In the genomic region with DNA sequence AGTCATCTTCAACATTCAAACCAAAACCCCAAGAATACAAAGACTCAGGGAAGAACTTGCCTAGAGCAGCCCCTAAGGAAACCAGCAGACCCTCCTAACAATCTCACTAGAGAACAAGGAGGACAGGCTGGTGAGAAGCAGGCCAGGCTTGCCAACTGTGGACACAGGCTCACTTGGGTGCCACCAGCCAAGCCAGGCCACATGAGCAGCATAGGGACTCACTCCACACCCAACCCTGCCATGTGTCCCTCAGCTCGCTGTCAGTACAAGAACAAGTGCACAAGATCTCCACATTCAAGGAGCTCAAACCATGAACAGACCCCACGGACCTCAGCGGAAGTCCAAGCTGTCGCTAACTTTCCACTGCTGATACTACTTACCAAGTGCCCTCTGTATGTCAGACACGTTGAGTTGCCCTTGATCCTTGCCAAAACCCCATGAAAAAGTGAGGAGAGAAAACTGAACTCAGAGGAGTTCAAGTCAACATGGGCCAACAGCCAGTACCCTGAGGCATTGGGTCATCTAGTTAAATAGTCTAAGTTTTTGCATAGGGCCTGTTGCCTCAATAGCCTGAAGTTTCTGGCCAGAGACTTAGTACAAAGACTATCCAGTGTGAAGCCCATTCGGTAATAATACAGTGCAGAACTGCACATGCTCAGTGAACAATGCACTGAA, we compare ENCODE assay signal across 23 mouse cellular contexts.
DNase-seq lines count a peak whose midpoint lies in the region; ATAC-seq and TF ChIP-seq lines count a peak whose summit lies in the region.
"Had no signal": no experiment of that assay in that cellular context is flagged by ENCODE, and none has a peak within 500 bp of the region (broad histone marks: within the 10 kb centered on the region; RNA-seq: fewer than 3 reads in every experiment).

No protein-coding gene starts in this region.

- no peak overlapping the region for H3K4me3 ChIP-seq in liver, adult 2 months (ENCODE audit: insufficient read depth, low read depth, low read length)
- H3K4me3 ChIP-seq in liver, postnatal 0 days (ENCODE audit: low read depth, low read length): no peak overlapping the region
- H3K4me3 ChIP-seq in neural tube, embryonic 14.5 days (ENCODE audit: low read depth, low read length): no peak overlapping the region
- H3K4me3 ChIP-seq: embryonic facial prominence, embryonic 15.5 days; erythroblast, embryonic 14.5 days; forebrain, embryonic 10.5 days; forebrain, embryonic 15.5 days; heart, embryonic 13.5 days had no signal

- WGBS in liver, adult 2 months: 35% methylated on average over 6 of the region's 6 CpGs
- 78% methylated on average over 6 of the region's 6 CpGs for WGBS in liver, postnatal 0 days (ENCODE audit: insufficient replicate concordance)
- 93% methylated on average over 6 of the region's 6 CpGs for WGBS in neural tube, embryonic 14.5 days

- TF ChIP-seq POLR2A in liver, adult 2 months (IDR thresholded peaks at IDR 0.05; ENCODE audit: extremely low read depth, insufficient read depth, low read length): no peak

- H3K4me1 ChIP-seq in liver, adult 2 months (ENCODE audit: control insufficient read depth, insufficient read depth, low read length): peaks cover 12% of the 10 kb centered on the region
- no peaks in the 10 kb centered on the region for H3K4me1 ChIP-seq in liver, postnatal 0 days (ENCODE audit: insufficient read depth)
- H3K4me1 ChIP-seq in neural tube, embryonic 14.5 days (ENCODE audit: control insufficient read depth, insufficient read depth, low read length): peaks cover 27% of the 10 kb centered on the region

- DNase-seq in adrenal gland, postnatal 10 days: peak; percentile 49
- DNase-seq in adrenal gland, postnatal 25 days: no peak
- peak; percentile 94 for DNase-seq in liver, adult 2 months (ENCODE audit: extremely low read depth, low read depth, low spot score)
- no peak for DNase-seq in liver, postnatal 0 days
- peak; percentile 70 for DNase-seq in adipocyte (ENCODE audit: low spot score)
- DNase-seq in heart, postnatal 4 days: no peak
- DNase-seq in right cerebral cortex, postnatal 10 days (ENCODE audit: low spot score in 2 of 2): no peak
- DNase-seq: adrenal gland, adult 8-10 months; cerebellum, adult 2 months; cerebellum, postnatal 10 days; gastrocnemius, postnatal 36 days; heart, adult 11 months; heart, postnatal 36 days had no signal

- H3K27ac ChIP-seq in liver, adult 2 months (replicated peaks; ENCODE audit: insufficient read depth, low read depth, low read length): no peak overlapping the region
- H3K27ac ChIP-seq in liver, postnatal 0 days (ENCODE audit: low read depth): no peak overlapping the region
- H3K27ac ChIP-seq in neural tube, embryonic 14.5 days (ENCODE audit: low read depth, low read length): peak overlapping the region; percentile 22; the same call in 1 of the 2 replicates
- H3K27ac ChIP-seq: embryonic facial prominence, embryonic 15.5 days; forebrain, embryonic 15.5 days; heart, embryonic 13.5 days had no signal

- no peak for ATAC-seq in liver, postnatal 0 days
- ATAC-seq in neural tube, embryonic 14.5 days (ENCODE audit: low read depth): no peak
- ATAC-seq: activated CD4-positive, CD25-positive, alpha-beta regulatory T cell, adult 4 months; forebrain, embryonic 15.5 days; hindbrain, embryonic 16.5 days; inflammation-experienced regulatory T-cells, adult 6 months; Patski had no signal

- no peaks in the 10 kb centered on the region for H3K9me3 ChIP-seq in liver, postnatal 0 days (ENCODE audit: low read length)
- H3K9me3 ChIP-seq in neural tube, embryonic 14.5 days (ENCODE audit: control insufficient read depth, low read length): no peaks in the 10 kb centered on the region
- H3K9me3 ChIP-seq: embryonic facial prominence, embryonic 15.5 days; forebrain, embryonic 10.5 days; forebrain, embryonic 15.5 days; heart, embryonic 13.5 days had no signal

- TF ChIP-seq EP300 in liver, postnatal 0 days (IDR thresholded peaks at IDR 0.05; ENCODE audit: low read depth): no peak

- no peak overlapping the region for H3K4me2 ChIP-seq in liver, postnatal 0 days (ENCODE audit: low read depth, low read length)
- no peak overlapping the region for H3K4me2 ChIP-seq in neural tube, embryonic 14.5 days (ENCODE audit: low read depth, low read length)
- H3K4me2 ChIP-seq: embryonic facial prominence, embryonic 15.5 days; forebrain, embryonic 15.5 days; heart, embryonic 13.5 days had no signal

- no peaks in the 10 kb centered on the region for H3K36me3 ChIP-seq in liver, adult 2 months (ENCODE audit: control insufficient read depth, insufficient read depth, low read length)
- H3K36me3 ChIP-seq in liver, postnatal 0 days (replicated peaks; ENCODE audit: insufficient read depth, low read length): no peaks in the 10 kb centered on the region
- peaks cover 8% of the 10 kb centered on the region; the same call in 1 of the 2 replicates for H3K36me3 ChIP-seq in neural tube, embryonic 14.5 days (ENCODE audit: control insufficient read depth, insufficient read depth, low read length)
- H3K36me3 ChIP-seq: embryonic facial prominence, embryonic 15.5 days; forebrain, embryonic 10.5 days; forebrain, embryonic 15.5 days; heart, embryonic 13.5 days had no signal

- H3K27me3 ChIP-seq in liver, adult 2 months (ENCODE audit: control insufficient read depth, insufficient read depth, low read length): peaks cover 4% of the 10 kb centered on the region; the same call in 1 of the 2 replicates
- peaks cover 5% of the 10 kb centered on the region; the same call in 1 of the 2 replicates for H3K27me3 ChIP-seq in liver, postnatal 0 days (ENCODE audit: insufficient read depth, low read length)
- no peaks in the 10 kb centered on the region for H3K27me3 ChIP-seq in neural tube, embryonic 14.5 days (ENCODE audit: control insufficient read depth, insufficient read depth, low read length)
- H3K27me3 ChIP-seq: embryonic facial prominence, embryonic 15.5 days; heart, embryonic 13.5 days; Patski had no signal

- no peak for TF ChIP-seq CTCF in liver, adult 2 months (IDR thresholded peaks at IDR 0.05; ENCODE audit: low read depth, low read length)
- TF ChIP-seq CTCF in liver, postnatal 0 days (IDR thresholded peaks at IDR 0.05; ENCODE audit: low read depth): no peak

- no peak overlapping the region for H3K9ac ChIP-seq in liver, adult 2 months (ENCODE audit: low read depth, low read length)
- H3K9ac ChIP-seq in liver, postnatal 0 days (replicated peaks): no peak overlapping the region
- no peak overlapping the region for H3K9ac ChIP-seq in neural tube, embryonic 14.5 days (replicated peaks; ENCODE audit: low read depth, low read length)
- H3K9ac ChIP-seq: embryonic facial prominence, embryonic 15.5 days; forebrain, embryonic 15.5 days; heart, embryonic 13.5 days had no signal

- no peaks in the 10 kb centered on the region for H3K79me2 ChIP-seq in liver, adult 2 months (ENCODE audit: control insufficient read depth, insufficient read depth, low read length)

Comparison
In these comparisons a context has a peak if more than half of its experiments do, and no peak if none do; other contexts are left out.
1. DNase-seq: peak in adrenal gland, postnatal 10 days (single experiment), liver, adult 2 months (single experiment) and adipocyte (single experiment); none in adrenal gland, postnatal 25 days (single experiment), liver, postnatal 0 days (single experiment), heart, postnatal 4 days (single experiment) and right cerebral cortex, postnatal 10 days (0 of 2).